Mouse (Mus musculus) myocyte (in vitro differentiated cells): Measurements from ENCODE around the gene Yipf3. TPM values are rescaled to one million over a fixed set of nuclear protein-coding genes. Genes with fewer than 3 reads are reported as not detected.

Source experiments
- H3K27me3 ChIP-seq: one replicate; pipeline ENCODE4 v1.6.1; 2011; ENCODE audit not compliant: control insufficient read depth, insufficient read depth, insufficient read length
- H3K36me3 ChIP-seq: one replicate; pipeline ENCODE4 v1.6.1; 2011; ENCODE audit not compliant: control insufficient read depth, insufficient read depth
- H3K4me2 ChIP-seq: one replicate; pipeline ENCODE4 v1.6.1; 2011; ENCODE audit warnings: low read depth, control low read depth
- H3K4me3 ChIP-seq: one replicate; pipeline ENCODE4 v1.5.1; 2011; ENCODE audit warnings: mild to moderate bottlenecking, control low read depth, moderate library complexity
- H3K79me2 ChIP-seq: one replicate; pipeline ENCODE4 v1.6.1; 2011; ENCODE audit not compliant: control insufficient read depth, insufficient read depth
- H3ac ChIP-seq: one replicate; pipeline ENCODE4 v1.6.1; 2011; ENCODE audit not compliant: control insufficient read depth, insufficient read length
- CEBPB ChIP-seq: IDR thresholded peaks from 2 replicates; pipeline ENCODE4 v1.6.1; 2011; ENCODE audit warnings: mild to moderate bottlenecking, moderate library complexity; ENCODE audit not compliant: poor library complexity, insufficient read depth, severe bottlenecking
- E2F4 ChIP-seq: IDR thresholded peaks from one replicate; pipeline ENCODE4 v1.6.1; 2011; ENCODE audit warnings: mild to moderate bottlenecking, control low read depth, moderate library complexity; ENCODE audit not compliant: insufficient read depth
- MAX ChIP-seq: IDR thresholded peaks from one replicate; pipeline ENCODE4 v1.6.1; 2011; ENCODE audit warnings: low read depth, mild to moderate bottlenecking, control low read depth
- MYOD1 ChIP-seq, 3 experiments: IDR thresholded peaks; one replicate each; pipeline ENCODE4 v1.6.1; 2011; ENCODE audit warnings: control low read depth in 2 of 3, low read depth in 2 of 3, mild to moderate bottlenecking in 2 of 3, moderate library complexity in 1 of 3; ENCODE audit not compliant: insufficient read length in 2 of 3, control insufficient read depth in 1 of 3
- MYOG ChIP-seq, 3 experiments: IDR thresholded peaks; one replicate each; pipeline ENCODE4 v1.6.1; 2011; ENCODE audit warnings: control low read depth in 2 of 3, low read depth in 2 of 3, mild to moderate bottlenecking in 2 of 3; ENCODE audit not compliant: insufficient read length in 2 of 3, control insufficient read depth in 1 of 3, insufficient read depth in 1 of 3
- POLR2A ChIP-seq: IDR thresholded peaks from one replicate; pipeline ENCODE4 v1.6.1; 2011; ENCODE audit warnings: low read depth, mild to moderate bottlenecking, control low read depth, moderate library complexity; ENCODE audit not compliant: insufficient read length
- POLR2AphosphoS2 ChIP-seq: IDR thresholded peaks from one replicate; pipeline ENCODE4 v1.6.1; 2011; ENCODE audit warnings: low read depth, control low read depth; ENCODE audit not compliant: insufficient read length
- REST ChIP-seq: IDR thresholded peaks from one replicate; pipeline ENCODE4 v1.6.1; 2011; ENCODE audit warnings: mild to moderate bottlenecking, control low read depth, moderate library complexity; ENCODE audit not compliant: insufficient read depth, insufficient read length
- SRF ChIP-seq: IDR thresholded peaks from one replicate; pipeline ENCODE4 v1.6.1; 2011; ENCODE audit warnings: low read depth; ENCODE audit not compliant: control insufficient read depth, insufficient read length
- TCF12 ChIP-seq: IDR thresholded peaks from one replicate; pipeline ENCODE4 v1.6.1; 2011; ENCODE audit warnings: mild to moderate bottlenecking, control low read depth; ENCODE audit not compliant: poor library complexity, insufficient read depth, severe bottlenecking
- TCF3 ChIP-seq: IDR thresholded peaks from one replicate; pipeline ENCODE4 v1.6.1; 2011; ENCODE audit warnings: low read depth, control low read depth; ENCODE audit not compliant: insufficient read length
- USF1 ChIP-seq: IDR thresholded peaks from one replicate; pipeline ENCODE4 v1.6.1; 2011; ENCODE audit warnings: low read depth, mild to moderate bottlenecking, control low read depth, moderate library complexity
- polyA plus RNA-seq: library from polyadenylated mRNA; unstranded; fragments of >200 nt; fragmentation: generic; extraction: Trizol; gene quantifications from one replicate; pipeline ENCODE4 v1.2.1, GENCODE M21; 2012; ENCODE audit warnings: missing spikeins

Yipf3 gene
- polyA plus RNA-seq = 112 TPM

DNA sequence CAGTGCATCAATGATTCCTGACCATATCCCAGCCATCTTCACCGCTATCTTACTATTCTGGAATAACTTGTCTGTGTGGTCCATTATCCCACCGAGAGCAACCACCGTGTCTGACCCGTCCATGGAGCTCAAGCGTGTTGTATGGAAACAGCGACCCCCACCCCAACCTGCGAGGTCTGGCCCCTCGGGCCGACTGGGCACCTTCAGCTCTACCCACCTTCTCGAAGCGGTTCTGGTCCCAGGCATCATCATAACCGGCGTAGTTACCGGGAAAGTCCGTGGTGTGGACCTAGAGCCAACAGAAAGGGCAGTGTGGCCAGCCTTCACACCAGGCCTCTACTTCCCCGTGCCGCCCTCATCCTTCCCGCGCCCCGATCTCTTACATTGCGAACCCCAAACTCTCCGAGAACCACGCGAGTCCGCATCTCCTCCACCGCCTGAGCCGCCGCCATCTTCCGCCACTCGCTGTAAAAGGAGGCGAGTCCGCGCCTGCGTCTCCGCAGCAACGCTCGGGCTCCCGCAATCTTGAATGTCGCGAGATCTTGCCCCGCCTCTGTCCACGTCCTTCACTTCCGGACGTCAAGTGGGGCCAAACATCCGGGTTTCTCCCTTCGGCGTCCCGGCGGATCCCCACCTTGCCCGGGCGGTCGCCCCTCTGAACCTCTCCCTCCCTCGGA lies at the start of gene Yipf3, which contains the start of gene Polr1c:
Gene Yipf3, plus strand, starts transcription at position 569 of the 677 bp plus-strand sequence.
Gene Polr1c, minus strand, starts transcription at position 543 of the 677 bp plus-strand sequence.
- Histone ChIP-seq H3K4me3 (peak within 1 kb of the TSS; percentile 81), H3K79me2 (peaks cover 39% of the 10 kb centered on the region), H3K36me3 (peaks cover 7% of the 10 kb centered on the region), H3ac (peak within 1 kb of the TSS; percentile 75), H3K27me3 (no peaks in the 10 kb centered on the region), H3K4me2 (peak within 1 kb of the TSS; percentile 97)
- TF ChIP-seq TCF3 = no peak
- TF ChIP-seq POLR2A = peak; percentile 95
- no peak for TF ChIP-seq E2F4
- TF ChIP-seq SRF = peak; percentile 23
- peak; percentile 93 for TF ChIP-seq POLR2AphosphoS2

DNA sequence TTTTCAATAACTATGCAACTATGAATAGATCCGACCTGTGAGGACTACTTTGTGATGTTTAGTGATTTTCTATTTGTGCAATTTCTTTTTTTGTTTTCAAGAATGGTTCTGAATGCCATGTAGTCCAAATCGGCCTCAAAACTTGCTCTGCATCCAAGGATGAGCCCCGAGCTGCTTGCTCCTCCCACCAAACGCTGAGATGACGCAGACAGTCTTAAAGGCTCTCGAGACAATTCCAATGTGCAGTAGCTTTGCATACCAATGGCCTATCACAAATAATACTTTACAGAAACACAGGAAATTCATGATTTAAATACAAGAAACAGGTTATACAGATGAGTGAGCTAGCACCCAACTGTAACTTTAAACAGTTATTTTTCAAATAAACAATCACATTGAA lies 46.7 kb upstream of the Yipf3 start:
- H3K27me3 ChIP-seq = no peaks in the 10 kb centered on the region
- peaks cover 12% of the 10 kb centered on the region for H3K36me3 ChIP-seq
- peaks cover 65% of the 10 kb centered on the region for H3K79me2 ChIP-seq
- H3K4me3 ChIP-seq = peak overlapping the region; percentile 99
- TF ChIP-seq E2F4 = no peak
- no peak for TF ChIP-seq MYOG (IDR thresholded peaks at IDR 0.05; ENCODE audit: control insufficient read depth in 1 of 3, insufficient read depth in 1 of 3, insufficient read length in 2 of 3, low read depth in 2 of 3)
- TF ChIP-seq SRF = no peak
- TF ChIP-seq MAX = no peak
- TF ChIP-seq POLR2AphosphoS2 = no peak
- no peak for TF ChIP-seq TCF3
- no peak for TF ChIP-seq REST
- no peak for TF ChIP-seq CEBPB
- TF ChIP-seq TCF12 = no peak
- TF ChIP-seq POLR2A = no peak
- TF ChIP-seq USF1 = no peak
- no peak for TF ChIP-seq MYOD1 (IDR thresholded peaks at IDR 0.05; ENCODE audit: control insufficient read depth in 1 of 3, insufficient read length in 2 of 3, low read depth in 2 of 3)
- no peak overlapping the region for H3ac ChIP-seq
- H3K4me2 ChIP-seq = peak overlapping the region; percentile 75

DNA sequence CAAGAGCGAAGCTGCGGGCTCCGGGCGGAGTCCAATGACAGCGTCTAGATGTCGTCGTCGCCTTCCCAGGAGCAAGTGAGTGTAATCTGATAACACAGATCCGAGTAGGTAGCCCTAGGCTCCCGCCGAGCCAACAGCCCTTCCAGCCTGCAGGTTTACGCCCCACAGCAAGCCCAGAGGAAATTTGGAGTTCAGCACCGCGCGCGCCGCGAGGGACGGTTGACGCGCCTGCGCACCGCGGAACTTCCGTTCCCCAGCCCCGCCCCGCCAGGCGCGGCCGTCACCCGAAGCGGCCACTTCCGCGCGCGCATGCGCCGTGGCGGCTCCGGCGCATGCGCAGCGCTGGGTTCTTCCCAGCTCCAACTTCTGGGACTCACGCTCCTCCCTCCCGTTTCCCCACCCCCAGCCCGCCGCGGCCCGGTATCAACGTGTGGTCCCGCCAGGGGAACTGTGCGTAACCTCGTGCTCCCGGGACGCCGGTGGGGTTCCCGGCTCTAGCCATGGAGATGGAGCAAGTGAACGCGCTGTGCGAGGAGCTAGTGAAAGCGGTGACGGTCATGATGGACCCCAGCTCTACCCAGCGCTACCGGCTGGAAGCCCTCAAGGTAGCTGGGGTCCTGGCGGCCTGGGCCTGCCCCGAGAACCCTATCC lies 45.3 kb upstream of the Yipf3 start, which contains the start of the genes Polh and Xpo5:
Gene Polh, minus strand, starts transcription at position 225 of the 651 bp plus-strand sequence.
Gene Xpo5, plus strand, starts transcription at position 362 of the 651 bp plus-strand sequence.
- H3K4me2 ChIP-seq = peak within 1 kb of the TSS; percentile 86
- H3K27me3 ChIP-seq = no peaks in the 10 kb centered on the region
- H3K79me2 ChIP-seq = peaks cover 62% of the 10 kb centered on the region
- peak within 1 kb of the TSS; percentile 52 for H3ac ChIP-seq
- H3K36me3 ChIP-seq = peaks cover 16% of the 10 kb centered on the region
- peak within 1 kb of the TSS; percentile 99 for H3K4me3 ChIP-seq
- peak; percentile 91 for TF ChIP-seq POLR2AphosphoS2
- no peak for TF ChIP-seq MAX
- no peak for TF ChIP-seq MYOG (IDR thresholded peaks at IDR 0.05; ENCODE audit: control insufficient read depth in 1 of 3, insufficient read depth in 1 of 3, insufficient read length in 2 of 3, low read depth in 2 of 3)
- TF ChIP-seq POLR2A = peak; percentile 83
- no peak for TF ChIP-seq SRF
- peak; percentile 80 for TF ChIP-seq E2F4
- no peak for TF ChIP-seq USF1
- TF ChIP-seq REST = no peak
- TF ChIP-seq TCF3 = no peak
- peak in 1 of 3 experiments; percentile 5 for TF ChIP-seq MYOD1 (IDR thresholded peaks at IDR 0.05; ENCODE audit: control insufficient read depth in 1 of 3, insufficient read length in 2 of 3, low read depth in 2 of 3)
- TF ChIP-seq TCF12 = no peak
- TF ChIP-seq CEBPB = no peak

DNA sequence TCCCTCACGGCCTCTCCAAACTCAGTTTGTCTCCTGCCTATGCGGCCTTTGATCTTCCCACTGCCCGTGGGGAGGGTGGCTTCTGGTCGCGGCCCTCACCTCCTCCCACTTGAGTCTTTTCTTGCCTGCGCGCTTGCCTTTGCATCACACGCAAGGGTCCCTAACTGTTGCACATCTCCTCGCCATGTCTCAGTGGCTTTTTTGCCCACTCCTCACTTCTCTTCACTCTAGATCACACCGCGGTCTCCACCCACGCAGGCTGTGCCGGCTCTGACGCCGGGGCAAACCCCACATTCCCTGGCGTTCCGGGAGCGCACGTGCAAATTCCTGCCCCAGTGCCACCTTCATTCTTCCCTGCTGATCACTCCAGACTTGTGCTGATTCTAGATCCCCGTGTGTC lies 44.8 kb upstream of the Yipf3 start:
- no peak for TF ChIP-seq TCF12
- no peak for TF ChIP-seq POLR2AphosphoS2
- TF ChIP-seq SRF = no peak
- Histone ChIP-seq H3K79me2 (peaks cover 62% of the 10 kb centered on the region), H3ac (peak overlapping the region; percentile 52), H3K4me2 (peak overlapping the region; percentile 86), H3K4me3 (peak overlapping the region; percentile 99), H3K36me3 (peaks cover 19% of the 10 kb centered on the region), H3K27me3 (no peaks in the 10 kb centered on the region)

DNA sequence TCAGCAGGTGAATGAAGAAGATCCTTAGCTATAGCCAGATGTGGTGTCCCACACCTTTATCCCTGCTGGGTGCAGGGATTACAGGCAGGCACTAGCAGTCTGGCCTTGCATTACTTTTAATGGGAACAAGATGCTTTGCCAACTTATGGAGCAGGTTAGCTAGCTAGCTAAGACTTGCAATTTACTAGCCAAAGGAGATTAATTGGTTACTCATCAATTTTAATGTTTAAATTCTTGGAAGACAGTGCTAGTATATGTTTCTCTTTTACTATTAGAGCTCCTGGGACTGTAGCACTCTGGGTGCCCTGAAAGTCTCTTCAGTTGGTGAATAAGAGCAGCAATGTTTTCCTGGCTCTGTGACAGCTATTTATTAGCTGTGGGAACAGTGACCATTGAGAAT lies 41.2 kb upstream of the Yipf3 start:
- Histone ChIP-seq H3K4me3 (no peak overlapping the region), H3ac (no peak overlapping the region), H3K4me2 (no peak overlapping the region), H3K27me3 (no peaks in the 10 kb centered on the region), H3K79me2 (peaks cover 29% of the 10 kb centered on the region), H3K36me3 (peaks cover 44% of the 10 kb centered on the region)
- no peak for TF ChIP-seq SRF
- no peak for TF ChIP-seq TCF12
- TF ChIP-seq MAX = no peak
- TF ChIP-seq MYOG (IDR thresholded peaks at IDR 0.05; ENCODE audit: control insufficient read depth in 1 of 3, insufficient read depth in 1 of 3, insufficient read length in 2 of 3, low read depth in 2 of 3) = no peak
- TF ChIP-seq REST = no peak
- TF ChIP-seq MYOD1 (IDR thresholded peaks at IDR 0.05; ENCODE audit: control insufficient read depth in 1 of 3, insufficient read length in 2 of 3, low read depth in 2 of 3) = no peak
- no peak for TF ChIP-seq USF1
- TF ChIP-seq POLR2AphosphoS2 = no peak
- no peak for TF ChIP-seq TCF3
- TF ChIP-seq POLR2A = no peak
- TF ChIP-seq E2F4 = no peak
- TF ChIP-seq CEBPB = no peak
